Mouse (Mus musculus) liver, embryonic 14.5 days (tissue): ENCODE data around the gene Pigx.
A peak's percentile ranks its signal among the peaks of the same experiment; 100 is the strongest.

Experiments
- CTCF ChIP-seq: IDR thresholded peaks from 2 replicates; pipeline ENCODE4 v1.5.1; 2016; ENCODE audit warnings: antibody characterized with exemption, low read depth, control low read depth
- EP300 ChIP-seq: IDR thresholded peaks from 2 replicates; pipeline ENCODE4 v1.6.1; 2016; ENCODE audit warnings: antibody characterized with exemption, low read depth

- TF ChIP-seq CTCF (peak; percentile 53), EP300 (no peak)
Measured at GRCm38 (mm10) chr16:32108170-32108569, 8.6 kb upstream of the Pigx start.
